ENCODE assay signal across 15 mouse cellular contexts in the genomic region with DNA sequence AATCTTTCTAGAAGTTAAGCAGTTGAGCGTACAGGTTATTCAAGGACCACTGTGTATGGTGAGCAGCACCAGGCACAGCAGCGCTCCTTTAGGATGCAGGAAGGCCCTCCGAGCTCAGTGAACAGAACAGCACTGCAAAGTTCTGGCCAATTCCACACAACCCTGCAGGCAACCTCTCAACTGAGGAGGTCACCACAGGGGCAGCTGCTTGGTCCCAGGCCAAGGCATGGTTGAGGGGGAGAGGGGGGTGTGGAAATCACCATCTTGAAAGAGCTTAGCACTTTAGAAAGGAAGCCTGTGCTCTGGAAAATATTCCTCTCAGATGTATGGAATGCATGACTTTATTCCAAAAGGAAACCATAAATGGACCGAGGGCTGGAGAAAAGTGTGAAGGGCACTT. TPM values are rescaled to one million over a fixed set of nuclear protein-coding genes. Genes with fewer than 3 reads are reported as not detected.
A peak's percentile ranks its signal among the peaks of the same experiment; 100 is the strongest.
DNase-seq lines count a peak whose midpoint lies in the region; ATAC-seq and TF ChIP-seq lines count a peak whose summit lies in the region.
"Had no signal": no experiment of that assay in that cellular context is flagged by ENCODE, and none has a peak within 500 bp of the region (broad histone marks: within the 10 kb centered on the region; RNA-seq: fewer than 3 reads in every experiment).

No protein-coding gene starts in this region.

- H3K4me3 ChIP-seq in heart, embryonic 12.5 days = no peak overlapping the region
- H3K4me3 ChIP-seq in kidney, embryonic 16.5 days (ENCODE audit: low read length) = no peak overlapping the region
- H3K4me3 ChIP-seq in lung, embryonic 16.5 days (ENCODE audit: low read length) = no peak overlapping the region
- H3K4me3 ChIP-seq in thymus, adult 2 months (ENCODE audit: control insufficient read depth, insufficient read depth, low read length) = no peak overlapping the region
- no peak overlapping the region for H3K4me3 ChIP-seq in hindbrain, postnatal 0 days (ENCODE audit: low read length)
- H3K4me3 ChIP-seq: erythroblast, embryonic 14.5 days; limb, embryonic 12.5 days; neural tube, embryonic 12.5 days had no signal

- no peaks in the 10 kb centered on the region for H3K9me3 ChIP-seq in heart, embryonic 12.5 days (replicated peaks)
- no peaks in the 10 kb centered on the region for H3K9me3 ChIP-seq in kidney, embryonic 16.5 days (ENCODE audit: low read length)
- H3K9me3 ChIP-seq in lung, embryonic 16.5 days (ENCODE audit: control insufficient read depth, low read length) = no peaks in the 10 kb centered on the region
- H3K9me3 ChIP-seq in hindbrain, postnatal 0 days (ENCODE audit: low read length) = no peaks in the 10 kb centered on the region
- H3K9me3 ChIP-seq: limb, embryonic 12.5 days; neural tube, embryonic 12.5 days had no signal

- peaks cover 55% of the 10 kb centered on the region for H3K36me3 ChIP-seq in heart, embryonic 12.5 days
- peaks cover 43% of the 10 kb centered on the region for H3K36me3 ChIP-seq in kidney, embryonic 16.5 days (ENCODE audit: insufficient read depth, low read length)
- H3K36me3 ChIP-seq in lung, embryonic 16.5 days (ENCODE audit: control insufficient read depth, insufficient read depth, low read length) = peaks cover 30% of the 10 kb centered on the region
- H3K36me3 ChIP-seq in thymus, adult 2 months (ENCODE audit: control insufficient read depth, insufficient read depth, low read length) = peaks cover 87% of the 10 kb centered on the region
- H3K36me3 ChIP-seq in hindbrain, postnatal 0 days (ENCODE audit: insufficient read depth, low read length) = peaks cover 42% of the 10 kb centered on the region

- H3K9ac ChIP-seq in heart, embryonic 12.5 days = no peak overlapping the region
- no peak overlapping the region for H3K9ac ChIP-seq in kidney, embryonic 16.5 days (replicated peaks; ENCODE audit: low read length)
- H3K9ac ChIP-seq in lung, embryonic 16.5 days (ENCODE audit: low read length) = no peak overlapping the region
- no peak overlapping the region for H3K9ac ChIP-seq in hindbrain, postnatal 0 days (replicated peaks; ENCODE audit: low read length)
- H3K9ac ChIP-seq: hindbrain, embryonic 14.5 days; limb, embryonic 12.5 days; neural tube, embryonic 12.5 days had no signal

- 0 out of 2 replicates have a peak, but pooled peaks have one; percentile 45 for ATAC-seq in heart, embryonic 12.5 days (ENCODE audit: insufficient number of reproducible peaks, low FRiP score)
- peak; percentile 51 for ATAC-seq in kidney, embryonic 16.5 days (ENCODE audit: low FRiP score, low TSS enrichment)
- ATAC-seq in lung, embryonic 16.5 days (ENCODE audit: low read depth) = peak; percentile 80
- no peak for ATAC-seq in hindbrain, postnatal 0 days

- DNase-seq in heart, adult 18-20 months = no peak
- no peak for DNase-seq in kidney, adult 8-10 months
- DNase-seq in Muller cell, postnatal 12 days (ENCODE audit: inconsistent ontology term) = peak; percentile 40
- DNase-seq in thymus, adult 2 months = no peak
- DNase-seq in hindbrain, postnatal 0 days (ENCODE audit: low spot score) = no peak
- DNase-seq: cerebellum, adult 8-10 months had no signal

- TF ChIP-seq CTCF in thymus, adult 2 months (IDR thresholded peaks at IDR 0.05; ENCODE audit: borderline replicate concordance, control insufficient read depth, extremely low read depth, insufficient read depth, low read length, poor library complexity) = no peak
- no peak for TF ChIP-seq CTCF in hindbrain, postnatal 0 days (IDR thresholded peaks at IDR 0.05; ENCODE audit: low read depth)

- TF ChIP-seq POLR2A in thymus, adult 2 months (IDR thresholded peaks at IDR 0.05; ENCODE audit: control insufficient read depth, extremely low read depth, insufficient read depth, low read length, poor library complexity) = no peak

- peak overlapping the region; percentile 61 for H3K27ac ChIP-seq in heart, embryonic 12.5 days (ENCODE audit: poor library complexity, severe bottlenecking)
- no peak overlapping the region for H3K27ac ChIP-seq in kidney, embryonic 16.5 days (ENCODE audit: low read length)
- H3K27ac ChIP-seq in lung, embryonic 16.5 days (ENCODE audit: low read length) = no peak overlapping the region; the same call in 1 of the 2 replicates
- H3K27ac ChIP-seq in thymus, adult 2 months (ENCODE audit: control insufficient read depth, insufficient read depth, low read length) = no peak overlapping the region
- H3K27ac ChIP-seq in hindbrain, postnatal 0 days = no peak overlapping the region
- H3K27ac ChIP-seq: hindbrain, embryonic 14.5 days; limb, embryonic 12.5 days; neural tube, embryonic 12.5 days had no signal

- no peaks in the 10 kb centered on the region for H3K27me3 ChIP-seq in heart, embryonic 12.5 days (replicated peaks)
- no peaks in the 10 kb centered on the region for H3K27me3 ChIP-seq in kidney, embryonic 16.5 days (ENCODE audit: insufficient read depth, low read length)
- H3K27me3 ChIP-seq in lung, embryonic 16.5 days (ENCODE audit: control insufficient read depth, insufficient read depth, low read depth, low read length) = no peaks in the 10 kb centered on the region
- H3K27me3 ChIP-seq in thymus, adult 2 months (ENCODE audit: control insufficient read depth, insufficient read depth, low read length) = no peaks in the 10 kb centered on the region
- no peaks in the 10 kb centered on the region for H3K27me3 ChIP-seq in hindbrain, postnatal 0 days (ENCODE audit: insufficient read depth, low read length)
- H3K27me3 ChIP-seq: limb, embryonic 12.5 days; neural tube, embryonic 12.5 days had no signal

- 66% methylated on average over 4 of the region's 4 CpGs for WGBS in heart, embryonic 12.5 days
- WGBS in kidney, embryonic 16.5 days = 82% methylated on average over 4 of the region's 4 CpGs
- 70% methylated on average over 4 of the region's 4 CpGs for WGBS in lung, embryonic 16.5 days
- WGBS in thymus, adult 2 months = 97% methylated on average over 4 of the region's 4 CpGs
- 84% methylated on average over 4 of the region's 4 CpGs for WGBS in hindbrain, postnatal 0 days

- H3K4me2 ChIP-seq in heart, embryonic 12.5 days = no peak overlapping the region
- no peak overlapping the region for H3K4me2 ChIP-seq in kidney, embryonic 16.5 days (replicated peaks; ENCODE audit: low read depth, low read length)
- no peak overlapping the region for H3K4me2 ChIP-seq in lung, embryonic 16.5 days (ENCODE audit: low read depth, low read length)
- H3K4me2 ChIP-seq in hindbrain, postnatal 0 days (ENCODE audit: low read depth, low read length) = no peak overlapping the region
- H3K4me2 ChIP-seq: hindbrain, embryonic 14.5 days; limb, embryonic 12.5 days; neural tube, embryonic 12.5 days had no signal

- H3K4me1 ChIP-seq in heart, embryonic 12.5 days (replicated peaks) = peaks cover 27% of the 10 kb centered on the region
- H3K4me1 ChIP-seq in kidney, embryonic 16.5 days (ENCODE audit: insufficient read depth, low read length) = no peaks in the 10 kb centered on the region
- H3K4me1 ChIP-seq in lung, embryonic 16.5 days (replicated peaks; ENCODE audit: control insufficient read depth, insufficient read depth, low read length) = peaks cover 6% of the 10 kb centered on the region
- no peaks in the 10 kb centered on the region for H3K4me1 ChIP-seq in thymus, adult 2 months (replicated peaks; ENCODE audit: control insufficient read depth, insufficient read depth, low read length)
- H3K4me1 ChIP-seq in hindbrain, postnatal 0 days (ENCODE audit: insufficient read depth, low read length) = no peaks in the 10 kb centered on the region
- H3K4me1 ChIP-seq: limb, embryonic 12.5 days; neural tube, embryonic 12.5 days had no signal

RNA-seq across cellular contexts. Expression of a gene that starts 39.3 kb away (rescaled TPM):
- polyA plus RNA-seq in heart, embryonic 12.5 days (2016; fragmentation: Nextera tagmentation; extraction: Ambion mirVana) = 12.0 and 12.2 TPM in 2 replicates
- total RNA-seq in heart, adult 18-20 months (2021) = 10 to 100 TPM; 10.1 to 12.3 TPM
- polyA plus RNA-seq in kidney, embryonic 16.5 days (2015; fragmentation: Nextera tagmentation; extraction: Ambion mirVana) = 0.96 and 1.4 TPM in 2 replicates
- 2.5 and 2.6 TPM in 2 replicates for polyA plus RNA-seq in lung, embryonic 16.5 days (2015; fragmentation: Nextera tagmentation; extraction: Ambion mirVana)
- polyA plus RNA-seq in thymus, adult 2 months (2012; rRNA removed) = 0.18 and 0.94 TPM in 2 replicates
- total RNA-seq in hindbrain, postnatal 0 days (2014; rRNA removed) = 63.4 and 65.0 TPM in 2 replicates
- 20.8 and 22.0 TPM in 2 replicates for polyA plus RNA-seq in hindbrain, postnatal 0 days (2015; fragmentation: Nextera tagmentation; extraction: Ambion mirVana)
- total RNA-seq: megakaryocyte, adult 5-6 weeks had no signal
- polyA plus RNA-seq: erythroblast, embryonic 14.5 days; thymus, postnatal 0 days had no signal
